Mouse (Mus musculus) heart, adult 9 months (tissue): Measurements from ENCODE around the gene Nmrk2.

Experiments used
- DNase-seq, 2 experiments: peaks; one replicate each; pipeline ENCODE4 v3.0.0; 2022; ENCODE audit warnings: low spot score in 2 of 2

Gene Nmrk2

DNA sequence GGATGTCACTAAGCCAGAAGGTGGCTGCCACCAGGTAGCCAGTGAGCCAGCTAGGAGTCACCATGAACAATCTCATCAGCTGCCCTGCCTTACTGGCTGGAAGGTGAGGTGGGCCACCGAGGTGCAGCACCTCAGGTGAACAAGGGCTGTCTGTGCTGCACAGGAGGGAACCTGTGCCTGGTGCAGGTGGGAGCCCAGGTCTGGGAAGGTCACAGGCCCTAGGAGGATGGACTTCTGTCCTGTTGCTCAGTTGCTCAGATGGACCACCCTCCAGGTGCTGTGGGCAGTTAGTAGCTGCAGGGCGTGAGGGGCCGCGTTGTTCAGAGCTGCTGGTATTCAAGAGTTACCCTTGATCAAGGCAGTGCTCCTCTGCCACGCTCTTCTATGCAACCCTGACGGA is 15.0 kb upstream of the Nmrk2 start:
- no peak for DNase-seq

DNA sequence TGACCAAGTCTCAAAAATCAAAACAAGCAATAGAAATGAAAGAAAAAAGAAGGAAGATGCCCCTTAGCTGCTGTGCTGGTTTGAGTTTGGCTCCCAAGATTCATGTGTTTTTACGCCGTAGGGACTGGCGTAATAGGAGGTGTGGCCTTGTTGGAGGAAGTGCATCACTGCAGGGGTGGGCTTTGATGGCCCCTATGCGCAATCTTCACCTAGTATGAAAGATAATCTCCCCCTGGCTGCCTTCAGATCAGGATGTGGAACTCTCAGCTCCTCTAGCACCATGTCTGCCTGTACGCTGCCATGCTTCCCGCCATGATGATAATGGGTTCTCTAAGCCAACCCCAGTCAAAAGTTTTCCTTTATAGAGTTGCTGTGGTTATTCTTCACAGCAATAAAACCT is 14.4 kb upstream of the Nmrk2 start:
- no peak for DNase-seq

DNA sequence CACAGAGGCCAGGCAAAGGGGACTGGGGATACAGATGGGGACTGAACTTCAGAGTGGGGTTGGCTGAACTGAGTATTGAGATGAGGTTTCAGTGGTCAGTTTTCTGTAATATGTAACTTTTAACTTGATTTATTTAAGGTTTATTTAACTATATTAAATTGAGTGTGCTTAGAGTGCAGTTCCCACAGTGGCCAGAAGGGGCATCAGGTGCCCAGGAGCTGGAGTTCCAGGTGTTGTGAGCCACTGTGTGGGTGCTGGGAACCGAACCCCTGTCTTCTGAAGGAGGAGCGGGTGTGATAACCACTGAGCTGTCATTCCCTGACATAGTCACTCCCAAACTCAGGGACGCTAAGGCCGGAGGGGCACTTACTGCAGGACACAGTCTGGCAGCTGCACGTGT is 8.3 kb upstream of the Nmrk2 start:
- DNase-seq, result no peak

DNA sequence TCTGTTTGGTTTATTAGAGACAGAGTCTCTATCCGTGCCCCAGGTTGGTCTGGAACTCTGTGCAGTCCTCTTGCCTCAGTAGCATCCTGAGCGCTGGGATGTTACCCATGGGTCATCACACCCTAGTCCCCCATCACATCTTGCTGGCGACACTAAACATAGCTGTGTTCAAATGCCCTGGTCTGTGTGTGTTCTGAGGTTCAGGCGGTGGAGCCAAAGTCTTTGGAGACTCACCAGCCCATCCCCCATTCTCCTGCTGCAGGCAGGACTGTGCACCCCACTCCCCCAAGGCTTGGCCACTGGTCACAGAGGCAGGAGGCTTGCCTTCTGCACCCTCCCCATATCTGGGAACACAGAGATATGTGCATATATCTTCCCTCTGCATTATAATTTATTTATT is 2.3 kb upstream of the Nmrk2 start:
- peak in 1 of 2 experiments; percentile 7 for DNase-seq

DNA sequence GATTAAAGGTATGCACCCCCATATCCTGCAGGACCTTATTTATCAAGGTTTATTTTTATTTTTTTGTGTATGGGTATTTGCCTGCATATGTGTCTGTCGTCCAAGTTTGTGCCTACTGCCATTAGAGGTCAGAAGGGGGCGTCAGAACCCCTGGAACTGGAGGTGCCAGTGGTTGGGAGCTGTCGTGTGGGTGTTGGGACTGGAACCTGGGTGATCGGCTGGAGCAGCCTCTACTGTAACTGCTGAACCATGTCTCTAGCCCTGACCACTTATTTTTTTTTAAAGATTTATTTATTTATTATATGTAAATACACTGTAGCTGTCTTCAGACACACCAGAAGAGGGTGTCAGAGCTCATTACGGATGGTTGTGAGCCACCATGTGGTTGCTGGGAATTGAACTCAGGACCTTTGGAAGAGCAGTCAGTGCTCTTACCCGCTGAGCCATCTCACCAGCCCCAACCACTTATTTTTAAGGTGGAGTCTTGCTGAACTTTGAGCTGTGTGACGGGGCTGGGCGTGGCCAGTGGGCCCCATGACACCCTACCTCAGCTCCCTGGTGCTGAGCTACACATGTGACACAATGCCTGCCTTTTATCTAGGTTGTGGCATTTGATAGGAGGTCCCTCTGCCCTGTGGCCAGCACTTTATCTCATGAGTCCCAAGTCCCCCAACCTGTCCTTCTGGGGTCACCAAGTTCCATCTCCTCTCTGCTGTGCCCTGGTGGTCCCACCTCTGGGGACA is 1.3 kb upstream of the Nmrk2 start:
- peak in 1 of 2 experiments; percentile 41 for DNase-seq

DNA sequence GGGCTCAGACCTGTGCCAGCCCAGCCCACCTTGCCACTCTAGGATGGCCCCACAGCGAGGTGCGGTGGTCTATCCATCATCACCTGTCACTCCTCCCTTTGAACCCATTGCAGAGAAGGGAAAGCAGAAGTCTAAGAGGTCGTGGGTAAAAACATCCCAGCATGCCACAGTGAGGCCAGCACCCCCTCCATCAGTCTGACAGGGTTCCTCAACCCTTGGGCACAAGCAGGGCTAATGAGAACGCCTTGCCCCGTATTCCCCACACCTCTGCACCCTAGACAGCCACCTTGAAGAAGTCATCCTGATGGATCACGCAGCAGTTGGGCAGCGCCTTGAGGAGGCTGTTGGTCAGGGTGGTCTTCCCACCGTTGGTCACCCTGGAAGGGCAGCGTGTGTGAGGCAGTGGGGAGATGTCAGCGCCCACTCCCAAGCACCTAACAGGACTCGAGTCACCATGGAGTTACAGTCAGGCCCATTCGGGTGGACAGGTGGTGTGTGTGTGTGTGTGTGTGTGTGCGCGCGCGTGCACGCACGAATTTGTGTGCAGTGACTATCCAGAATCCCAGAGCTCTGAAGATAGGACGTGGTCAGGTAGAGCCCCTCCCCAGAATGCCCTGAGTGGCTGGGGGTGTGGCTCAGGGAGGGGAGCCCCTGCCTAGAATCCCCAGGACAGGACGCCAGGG is 1.1 kb downstream of the Nmrk2 start:
- peak in 1 of 2 experiments; percentile 19 for DNase-seq

DNA sequence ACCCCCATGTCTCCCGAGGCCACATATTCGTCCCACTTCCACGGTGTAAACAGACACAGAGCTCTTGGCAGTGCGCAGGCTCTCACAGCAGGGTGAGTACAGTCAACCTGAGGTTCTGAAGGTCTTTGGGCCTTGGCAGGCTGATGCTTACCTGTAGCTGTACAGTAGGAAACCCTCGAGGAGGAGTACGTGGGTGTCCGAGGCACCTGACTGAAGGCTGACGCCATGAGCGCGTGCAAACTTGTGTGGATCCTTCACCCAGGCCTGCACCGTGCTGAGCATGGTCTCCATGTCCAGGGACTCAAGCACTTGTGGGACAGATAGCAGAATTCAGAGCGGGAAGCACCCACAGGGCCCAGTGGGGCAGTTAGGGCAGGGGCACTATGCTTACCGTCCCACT is 1.7 kb downstream of the Nmrk2 start:
- DNase-seq, result peak in 1 of 2 experiments; percentile 32

DNA sequence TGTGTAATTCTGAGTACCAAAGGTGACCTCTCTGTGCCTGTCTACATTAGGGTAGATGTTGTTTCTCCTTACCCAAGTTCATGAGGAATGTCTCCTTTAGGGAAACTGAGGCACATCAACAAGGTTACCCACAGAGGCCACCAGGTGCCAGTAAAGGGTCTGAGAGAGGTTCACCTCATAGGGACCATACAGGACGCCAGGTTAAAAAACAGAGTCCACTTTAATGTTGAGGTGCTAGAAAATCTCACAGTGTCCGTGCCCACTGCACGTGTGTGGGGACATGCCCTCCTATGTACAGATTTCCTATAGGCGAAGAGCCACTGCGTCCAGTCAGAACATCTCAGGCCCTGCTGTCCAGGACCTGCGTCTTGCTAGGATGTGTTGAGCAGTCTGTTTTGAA is 2.9 kb downstream of the Nmrk2 start:
- peak in 1 of 2 experiments; percentile 8 for DNase-seq

DNA sequence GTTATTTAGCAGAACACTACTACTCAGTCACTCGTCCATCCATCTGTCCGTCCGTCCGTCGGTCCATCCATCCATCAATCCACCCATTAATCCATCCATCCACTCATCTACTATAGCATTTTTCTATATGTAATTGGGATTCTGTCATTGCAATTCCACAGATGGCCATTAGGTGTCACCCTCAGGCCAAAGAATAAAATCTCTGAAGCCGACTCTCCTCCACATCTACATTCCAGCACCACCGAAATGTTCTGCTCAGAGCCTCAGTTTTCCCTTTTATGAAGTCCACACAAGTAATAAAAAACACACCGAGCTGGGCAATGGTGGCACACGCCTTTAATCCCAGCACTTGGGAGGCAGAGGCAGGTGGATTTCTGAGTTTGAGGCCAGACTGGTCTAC is 3.6 kb downstream of the Nmrk2 start:
- peak; percentile 32 to 73 for DNase-seq

DNA sequence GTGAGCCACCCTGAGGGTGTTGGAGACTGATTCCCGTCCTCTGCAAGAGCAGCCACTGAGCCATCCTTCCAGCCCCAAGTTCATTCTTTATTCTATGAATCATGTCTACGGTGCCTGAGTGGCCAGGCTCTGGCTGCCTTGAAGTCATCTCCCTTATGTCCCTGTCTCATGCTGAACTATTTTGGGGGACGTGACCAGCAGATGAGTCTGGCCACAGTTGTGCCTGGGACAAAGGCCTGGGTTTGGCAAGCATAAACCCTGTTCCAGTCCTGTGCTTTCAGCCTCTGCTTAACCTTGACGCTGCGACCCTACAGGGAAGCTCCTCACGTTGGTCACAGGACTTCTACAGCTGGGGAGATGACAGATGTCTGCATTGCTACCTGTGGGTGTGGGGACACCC is 4.5 kb downstream of the Nmrk2 start:
- DNase-seq, result peak; percentile 43 to 59

DNA sequence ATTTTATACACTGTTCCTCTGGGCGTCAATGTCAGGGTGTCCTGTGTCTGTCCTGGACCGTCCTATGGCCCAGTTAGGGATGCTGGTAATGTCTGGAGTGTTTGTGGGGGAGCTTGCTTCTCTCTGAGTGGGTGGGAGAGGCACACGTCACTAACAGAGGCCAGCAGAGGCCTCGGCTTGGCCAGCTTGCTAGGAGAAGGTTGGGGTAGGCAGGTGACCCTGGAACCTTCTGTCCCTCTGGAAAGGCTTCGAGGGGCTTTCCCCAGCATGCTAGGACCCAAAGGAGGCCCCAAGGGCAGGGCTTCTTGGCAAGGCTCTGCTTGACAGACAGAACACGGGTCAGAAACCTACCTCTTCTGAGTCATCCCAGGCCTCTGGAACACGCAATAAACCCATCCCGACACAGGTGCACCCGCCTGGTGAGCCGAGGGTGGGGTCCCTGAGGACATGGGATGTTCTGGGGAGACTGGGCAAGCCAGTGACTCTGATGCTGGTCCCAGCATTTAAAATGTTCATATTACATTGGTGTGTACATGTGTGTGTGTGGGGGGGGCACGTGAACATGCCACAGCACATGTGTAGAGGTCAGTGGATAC is 5.3 kb downstream of the Nmrk2 start:
- DNase-seq, result peak; percentile 26 to 42

DNA sequence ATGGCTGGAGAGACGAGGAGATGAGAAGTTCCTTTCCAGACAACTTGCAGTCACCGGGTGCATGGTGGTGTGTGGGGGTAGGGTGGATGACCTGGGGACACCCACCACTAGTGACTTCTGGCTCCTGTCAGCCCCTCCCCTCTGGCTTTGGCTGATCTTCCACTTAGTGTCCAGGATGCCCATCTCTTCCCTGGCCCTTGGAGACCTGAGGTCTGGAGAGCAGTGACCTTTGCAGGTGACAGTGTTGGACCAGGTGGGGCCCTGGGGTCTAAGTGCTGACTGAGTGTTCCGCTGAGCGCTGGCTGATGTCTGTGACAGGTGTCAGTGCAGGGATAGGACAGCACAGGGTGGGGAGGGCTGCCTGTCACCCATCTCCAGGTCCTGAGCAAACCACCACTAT is 6.6 kb downstream of the Nmrk2 start:
- peak; percentile 21 to 41 for DNase-seq

DNA sequence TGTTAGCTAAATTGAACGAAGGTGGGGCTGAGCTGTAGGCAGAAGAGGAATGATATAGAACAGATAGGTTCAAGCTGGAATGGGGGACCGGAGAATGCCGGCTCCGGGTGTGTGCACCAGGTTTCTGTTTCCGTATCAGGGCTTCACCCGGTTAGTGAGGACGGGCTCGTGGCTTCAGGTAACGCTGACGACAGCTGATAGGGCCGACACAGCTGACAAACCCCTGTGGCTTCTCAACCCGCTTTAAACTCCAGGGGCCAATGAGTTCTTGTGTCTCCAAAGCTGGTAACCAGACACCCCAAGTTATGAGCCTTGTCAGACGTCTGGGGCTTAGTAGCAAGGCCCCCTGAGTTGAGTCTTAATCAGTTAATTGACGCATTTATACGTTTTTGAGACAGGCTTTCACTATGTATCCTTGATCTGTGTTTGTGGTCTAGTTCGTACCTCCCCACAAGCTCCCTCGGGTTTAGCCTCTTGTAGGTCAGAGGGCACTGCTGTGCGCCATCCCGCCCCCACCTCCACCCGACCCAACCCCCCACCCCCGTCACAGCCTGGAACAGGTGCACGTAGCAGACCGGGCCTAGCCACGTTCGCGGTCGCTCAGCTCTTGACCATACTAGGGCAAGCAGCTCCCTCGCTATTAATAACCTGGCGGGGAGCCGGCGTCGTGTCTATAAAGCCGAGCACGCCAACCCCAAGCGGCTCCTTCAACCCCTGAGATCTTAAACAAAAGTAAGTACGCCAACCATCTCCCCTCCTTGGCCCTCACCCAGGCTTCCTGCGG is 7.7 kb downstream of the Nmrk2 start:
- no peak for DNase-seq

DNA sequence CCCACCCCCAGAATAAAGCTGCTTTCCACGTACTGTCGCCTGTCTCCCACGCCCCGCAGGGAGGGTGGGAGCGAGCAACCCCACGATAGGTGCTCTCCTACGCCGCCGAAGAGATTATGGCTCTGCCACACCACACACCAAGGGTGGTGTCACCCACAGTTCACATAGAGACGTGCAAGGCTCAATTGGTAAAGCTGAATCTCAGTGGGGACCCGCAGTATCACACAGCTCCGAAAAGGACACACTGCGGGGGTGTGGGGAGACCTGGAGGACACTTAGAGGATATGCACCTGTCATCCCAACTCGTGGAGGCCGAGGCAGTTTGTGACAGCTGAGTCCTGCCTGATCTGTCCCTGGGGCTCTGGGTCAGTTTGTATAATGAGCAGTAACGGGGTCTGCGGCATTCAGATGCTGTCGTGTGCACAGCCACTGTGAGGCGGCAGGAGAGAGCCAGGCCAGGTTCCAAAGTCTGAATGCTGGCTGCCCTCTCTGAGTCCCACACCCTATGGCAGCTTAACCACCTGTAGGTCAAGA is 8.8 kb downstream of the Nmrk2 start:
- no peak for DNase-seq

DNA sequence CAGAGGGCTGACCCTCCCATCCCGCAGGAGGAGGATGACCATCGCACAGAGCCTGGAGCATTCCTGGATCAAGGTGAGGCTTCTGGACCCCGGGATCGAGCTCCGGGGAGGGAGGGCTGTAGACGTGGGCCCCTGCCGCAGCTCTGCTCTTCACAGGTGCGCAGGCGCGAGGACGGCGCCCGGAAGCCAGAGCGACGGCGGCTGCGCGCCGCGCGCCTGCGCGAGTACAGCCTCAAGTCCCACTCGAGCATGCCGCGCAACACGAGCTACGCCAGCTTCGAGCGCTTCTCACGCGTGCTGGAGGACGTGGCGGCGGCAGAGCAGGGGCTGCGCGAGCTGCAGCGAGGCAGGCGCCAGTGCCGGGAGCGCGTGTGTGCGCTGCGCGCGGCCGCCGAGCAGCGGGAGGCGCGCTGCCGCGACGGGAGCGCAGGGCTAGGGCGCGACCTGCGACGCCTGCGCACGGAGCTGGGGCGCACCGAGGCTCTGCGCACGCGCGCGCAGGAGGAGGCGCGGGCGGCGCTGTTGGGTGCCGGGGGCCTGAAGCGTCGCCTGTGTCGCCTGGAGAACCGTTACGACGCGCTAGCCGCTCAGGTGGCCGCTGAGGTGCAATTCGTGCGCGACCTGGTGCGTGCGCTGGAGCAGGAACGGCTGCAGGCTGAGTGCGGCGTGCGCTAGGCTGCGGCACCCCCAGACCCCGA is 9.4 kb downstream of the Nmrk2 start:
- peak; percentile 88 to 90 for DNase-seq

DNA sequence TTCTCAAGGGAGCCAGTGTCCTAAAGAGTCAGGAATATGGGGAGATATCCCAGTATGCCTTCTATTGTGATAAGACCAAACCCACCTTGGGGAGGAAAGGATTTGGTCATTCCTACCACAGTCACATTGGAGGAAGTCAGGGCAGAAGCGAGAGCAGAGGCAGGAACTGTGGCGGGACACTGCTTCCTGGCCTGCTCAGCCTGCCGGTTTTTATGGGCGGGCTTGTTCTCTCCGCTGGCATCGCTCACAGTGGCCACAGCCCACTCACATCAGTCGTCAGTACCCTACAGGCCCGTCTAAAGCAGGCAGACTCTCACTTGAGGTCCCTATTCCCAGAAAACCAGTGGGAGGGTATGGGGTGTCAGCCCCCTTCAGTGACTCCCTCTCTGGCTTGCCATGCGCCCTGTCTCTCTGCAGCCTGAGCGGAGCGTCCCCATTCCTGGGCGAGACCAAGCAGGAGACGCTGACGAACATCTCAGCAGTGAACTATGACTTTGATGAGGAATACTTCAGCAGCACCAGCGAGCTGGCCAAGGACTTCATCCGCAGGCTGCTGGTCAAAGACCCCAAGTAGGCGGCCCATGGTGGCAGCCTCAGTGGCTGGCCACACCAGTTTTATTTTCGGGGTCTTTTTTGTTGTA is 10.4 kb downstream of the Nmrk2 start:
- peak; percentile 23 to 35 for DNase-seq

DNA sequence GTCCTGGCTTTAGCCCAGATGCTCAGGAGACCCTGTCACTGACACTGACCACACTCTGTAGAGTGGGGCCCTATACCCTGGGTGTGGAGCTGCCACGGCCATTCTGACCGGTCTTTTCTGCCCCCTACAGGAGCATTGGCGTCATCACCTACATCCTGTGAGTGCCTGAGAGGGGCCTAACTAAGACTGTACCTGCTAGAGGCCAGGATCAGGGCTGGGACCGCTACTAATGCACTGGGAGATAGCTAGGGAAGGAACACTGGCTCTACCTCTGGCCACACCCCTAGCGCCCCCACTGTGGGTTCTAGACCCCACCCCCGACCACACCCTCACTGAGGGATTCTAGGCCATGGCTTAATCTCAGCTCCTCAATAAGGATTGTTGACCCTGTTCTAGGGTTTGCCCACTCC is 10.9 kb downstream of the Nmrk2 start:
- DNase-seq, result peak in 1 of 2 experiments; percentile 8

DNA sequence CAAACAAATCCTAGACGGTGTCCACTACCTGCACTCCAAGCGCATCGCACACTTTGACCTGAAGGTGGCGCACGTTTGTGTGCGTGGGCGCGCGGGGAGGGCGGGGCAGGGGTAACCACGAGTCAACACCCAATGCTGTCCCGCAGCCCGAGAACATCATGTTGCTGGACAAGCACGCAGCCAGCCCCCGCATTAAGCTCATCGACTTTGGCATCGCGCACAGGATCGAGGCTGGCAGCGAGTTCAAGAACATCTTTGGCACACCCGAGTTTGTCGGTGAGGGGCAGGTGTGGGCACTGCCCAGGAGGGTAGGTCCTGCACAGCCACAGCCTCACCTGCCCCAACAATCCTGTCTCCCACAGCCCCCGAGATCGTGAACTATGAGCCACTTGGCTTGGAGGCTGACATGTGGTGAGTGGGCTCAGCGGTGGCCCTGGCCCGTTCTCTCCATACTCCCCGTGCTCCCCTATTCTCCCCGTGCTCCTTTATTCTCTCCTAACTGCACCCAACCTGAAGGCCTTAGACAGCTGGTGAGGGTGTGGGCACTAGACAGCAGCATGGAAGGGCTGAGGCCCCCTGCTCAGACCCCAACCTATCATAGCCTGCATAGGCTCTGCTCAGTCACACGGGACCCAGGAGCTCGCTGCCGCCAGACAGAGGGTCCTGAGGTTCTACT is 11.5 kb downstream of the Nmrk2 start:
- DNase-seq, result no peak

DNA sequence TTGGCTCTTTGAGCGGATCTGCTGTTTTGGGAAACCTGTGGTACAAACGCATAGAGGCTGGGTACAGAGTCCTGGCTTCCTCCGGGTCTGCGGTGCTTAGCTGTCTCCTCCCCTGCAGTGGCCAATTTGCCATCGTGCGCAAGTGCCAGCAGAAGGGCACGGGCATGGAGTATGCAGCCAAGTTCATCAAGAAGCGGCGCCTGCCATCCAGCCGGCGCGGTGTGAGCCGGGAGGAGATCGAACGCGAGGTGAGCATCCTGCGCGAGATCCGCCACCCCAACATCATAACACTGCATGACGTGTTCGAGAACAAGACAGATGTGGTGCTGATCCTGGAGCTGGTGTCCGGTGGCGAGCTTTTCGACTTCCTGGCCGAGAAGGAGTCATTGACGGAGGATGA is 12.0 kb downstream of the Nmrk2 start:
- no peak for DNase-seq

DNA sequence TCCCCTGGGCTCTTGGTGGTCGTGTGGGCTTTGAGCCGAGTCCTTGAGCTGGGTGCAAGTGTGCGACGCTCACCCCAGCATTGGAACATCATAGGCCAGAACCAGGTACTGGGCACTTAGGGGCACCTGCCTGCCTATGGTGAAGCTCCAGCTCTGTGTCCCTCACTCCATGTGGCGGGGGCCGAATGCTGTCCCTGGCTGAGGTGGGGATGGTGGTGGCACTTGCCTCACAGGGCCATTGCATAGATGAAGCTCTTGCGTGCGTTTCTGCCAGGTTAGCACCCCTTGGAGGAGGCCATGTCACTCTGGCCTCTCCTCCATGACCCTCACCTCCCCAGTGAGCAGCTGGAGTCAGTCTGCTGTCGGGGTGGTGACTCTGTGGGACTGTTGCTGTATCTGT is 14.7 kb downstream of the Nmrk2 start:
- DNase-seq, result no peak
